Mouse (Mus musculus): Measurements from ENCODE around the gene Sec1. TPM values are rescaled to one million over a fixed set of nuclear protein-coding genes. Genes with fewer than 3 reads are reported as not detected.

The Sec1 gene
- total RNA-seq, 1 experiment = 4.5 TPM

- H3K9ac ChIP-seq (ENCODE audit: insufficient read depth, low read depth, low read length, poor library complexity, severe bottlenecking) = peak overlapping the region; percentile 29
- H3K4me3 ChIP-seq (ENCODE audit: insufficient read depth in 1 of 2, low read depth in 1 of 2, low read length in 2 of 2, poor library complexity in 1 of 2, severe bottlenecking in 1 of 2) = peak overlapping the region; percentile 25 to 77
- peak; percentile 97 for DNase-seq (ENCODE audit: low read depth, low spot score)
- peaks cover 0 to 13% of the 10 kb centered on the region in 2 experiments; a peak in 1 of 4 replicates for H3K4me1 ChIP-seq (ENCODE audit: control insufficient read depth in 2 of 2, insufficient read depth in 2 of 2, low read length in 2 of 2, poor library complexity in 1 of 2)
- H3K36me3 ChIP-seq (ENCODE audit: control insufficient read depth, insufficient read depth, low read length, poor library complexity, severe bottlenecking) = no peaks in the 10 kb centered on the region
- no peaks in the 10 kb centered on the region for H3K9me3 ChIP-seq (ENCODE audit: control insufficient read depth, insufficient read depth, low read depth, low read length)
- no peak overlapping the region for H3K27ac ChIP-seq (ENCODE audit: insufficient read depth, low read depth, low read length, poor library complexity, severe bottlenecking)
- in situ Hi-C loops (cut with MboI; ENCODE audit: low sequenced_read_pairs in 2 of 2, unreplicated experiment in 2 of 2) = no loop called here
- TF ChIP-seq CHD2 (IDR thresholded peaks at IDR 0.05; ENCODE audit: low read depth, low read length) (peak; percentile 39; the same call in 1 of the 2 replicates), HCFC1 (IDR thresholded peaks at IDR 0.05; ENCODE audit: borderline replicate concordance, insufficient read depth, low read length) (no peak)
Observed at GRCm38 (mm10) chr7:45643441-45644178, 50.6 kb downstream of the Sec1 start.

- TF ChIP-seq CHD2 (IDR thresholded peaks at IDR 0.05; ENCODE audit: low read depth, low read length) = no peak
- TF ChIP-seq MAFK (IDR thresholded peaks at IDR 0.05; ENCODE audit: insufficient read depth, low read depth, low read length) = no peak
- TF ChIP-seq HCFC1 (IDR thresholded peaks at IDR 0.05; ENCODE audit: borderline replicate concordance, insufficient read depth, low read length) = no peak
- TF ChIP-seq ZC3H11A (IDR thresholded peaks at IDR 0.05; ENCODE audit: borderline replicate concordance, low read depth, low read length) = no peak
- no peak for TF ChIP-seq ZNF384 (IDR thresholded peaks at IDR 0.05; ENCODE audit: low read depth, low read length)
- in situ Hi-C loops (cut with MboI; ENCODE audit: low sequenced_read_pairs in 2 of 2, unreplicated experiment in 2 of 2) = no loop called here
- DNase-seq (ENCODE audit: low read depth, low spot score) = no peak
- peak overlapping the region; percentile 29 for H3K9ac ChIP-seq (ENCODE audit: insufficient read depth, low read depth, low read length, poor library complexity, severe bottlenecking)
- no peaks in the 10 kb centered on the region for H3K9me3 ChIP-seq (ENCODE audit: control insufficient read depth, insufficient read depth, low read depth, low read length)
- H3K4me1 ChIP-seq (ENCODE audit: control insufficient read depth in 2 of 2, insufficient read depth in 2 of 2, low read length in 2 of 2, poor library complexity in 1 of 2) = peaks cover 0 to 15% of the 10 kb centered on the region in 2 experiments; a peak in 1 of 4 replicates
- H3K27ac ChIP-seq (ENCODE audit: insufficient read depth, low read depth, low read length, poor library complexity, severe bottlenecking) = no peak overlapping the region
- H3K36me3 ChIP-seq (ENCODE audit: control insufficient read depth, insufficient read depth, low read length, poor library complexity, severe bottlenecking) = peaks cover 2% of the 10 kb centered on the region; the same call in 1 of the 2 replicates
- H3K4me3 ChIP-seq (ENCODE audit: insufficient read depth in 1 of 2, low read depth in 1 of 2, low read length in 2 of 2, poor library complexity in 1 of 2, severe bottlenecking in 1 of 2) = peak overlapping the region; percentile 11 to 36
Observed at GRCm38 (mm10) chr7:45642503-45643255, 51.5 kb downstream of the Sec1 start.

- Histone ChIP-seq H3K4me3 (ENCODE audit: insufficient read depth in 1 of 2, low read depth in 1 of 2, low read length in 2 of 2, poor library complexity in 1 of 2, severe bottlenecking in 1 of 2) (no peak overlapping the region), H3K9me3 (ENCODE audit: control insufficient read depth, insufficient read depth, low read depth, low read length) (no peaks in the 10 kb centered on the region), H3K36me3 (ENCODE audit: control insufficient read depth, insufficient read depth, low read length, poor library complexity, severe bottlenecking) (peaks cover 2% of the 10 kb centered on the region; the same call in 1 of the 2 replicates), H3K27ac (ENCODE audit: insufficient read depth, low read depth, low read length, poor library complexity, severe bottlenecking) (no peak overlapping the region), H3K4me1 (ENCODE audit: control insufficient read depth in 2 of 2, insufficient read depth in 2 of 2, low read length in 2 of 2, poor library complexity in 1 of 2) (peaks cover 0 to 15% of the 10 kb centered on the region in 2 experiments; a peak in 1 of 4 replicates), H3K9ac (ENCODE audit: insufficient read depth, low read depth, low read length, poor library complexity, severe bottlenecking) (no peak overlapping the region)
- no peak for TF ChIP-seq CHD2 (IDR thresholded peaks at IDR 0.05; ENCODE audit: low read depth, low read length)
- no peak for TF ChIP-seq ZC3H11A (IDR thresholded peaks at IDR 0.05; ENCODE audit: borderline replicate concordance, low read depth, low read length)
- TF ChIP-seq HCFC1 (IDR thresholded peaks at IDR 0.05; ENCODE audit: borderline replicate concordance, insufficient read depth, low read length) = no peak
- TF ChIP-seq MAFK (IDR thresholded peaks at IDR 0.05; ENCODE audit: insufficient read depth, low read depth, low read length) = no peak
- TF ChIP-seq ZNF384 (IDR thresholded peaks at IDR 0.05; ENCODE audit: low read depth, low read length) = no peak
- in situ Hi-C loops (cut with MboI; ENCODE audit: low sequenced_read_pairs in 2 of 2, unreplicated experiment in 2 of 2) = no loop called here
- no peak for DNase-seq (ENCODE audit: low read depth, low spot score)
Observed at GRCm38 (mm10) chr7:45642083-45642482, 52.1 kb downstream of the Sec1 start.

- H3K4me1 ChIP-seq (ENCODE audit: control insufficient read depth in 2 of 2, insufficient read depth in 2 of 2, low read length in 2 of 2, poor library complexity in 1 of 2) = peaks cover 0 to 15% of the 10 kb centered on the region in 2 experiments; a peak in 1 of 4 replicates
- TF ChIP-seq HCFC1 (IDR thresholded peaks at IDR 0.05; ENCODE audit: borderline replicate concordance, insufficient read depth, low read length) (no peak), ZNF384 (IDR thresholded peaks at IDR 0.05; ENCODE audit: low read depth, low read length) (no peak), CHD2 (IDR thresholded peaks at IDR 0.05; ENCODE audit: low read depth, low read length) (no peak), ZC3H11A (IDR thresholded peaks at IDR 0.05; ENCODE audit: borderline replicate concordance, low read depth, low read length) (no peak), MAFK (IDR thresholded peaks at IDR 0.05; ENCODE audit: insufficient read depth, low read depth, low read length) (no peak)
- no peak for DNase-seq (ENCODE audit: low read depth, low spot score)
- peaks cover 2% of the 10 kb centered on the region; the same call in 1 of the 2 replicates for H3K36me3 ChIP-seq (ENCODE audit: control insufficient read depth, insufficient read depth, low read length, poor library complexity, severe bottlenecking)
- H3K9me3 ChIP-seq (ENCODE audit: control insufficient read depth, insufficient read depth, low read depth, low read length) = no peaks in the 10 kb centered on the region
- H3K4me3 ChIP-seq (ENCODE audit: insufficient read depth in 1 of 2, low read depth in 1 of 2, low read length in 2 of 2, poor library complexity in 1 of 2, severe bottlenecking in 1 of 2) = no peak overlapping the region
- no peak overlapping the region for H3K27ac ChIP-seq (ENCODE audit: insufficient read depth, low read depth, low read length, poor library complexity, severe bottlenecking)
- no peak overlapping the region for H3K9ac ChIP-seq (ENCODE audit: insufficient read depth, low read depth, low read length, poor library complexity, severe bottlenecking)
- in situ Hi-C loops (cut with MboI; ENCODE audit: low sequenced_read_pairs in 2 of 2, unreplicated experiment in 2 of 2) = no loop called here
Observed at GRCm38 (mm10) chr7:45641391-45642040, 52.7 kb downstream of the Sec1 start.
